Mouse (Mus musculus): ENCODE measurements around the gene Plscr5. TPM values are rescaled to one million over a fixed set of nuclear protein-coding genes. Genes with fewer than 3 reads are reported as not detected.

The Plscr5 gene
- polyA plus RNA-seq, 1 experiment: not detected

GRCm38 (mm10) chr9:92178861-92179469 is 13.8 kb upstream of the Plscr5 start:
- Histone ChIP-seq H3K27me3 (ENCODE audit: control insufficient read depth, insufficient read depth, insufficient read length) (no peaks in the 10 kb centered on the region), H3K36me3 (ENCODE audit: control insufficient read depth, insufficient read depth) (no peaks in the 10 kb centered on the region), H3K79me3 (ENCODE audit: low read depth) (no peaks in the 10 kb centered on the region), H3K79me2 (ENCODE audit: control insufficient read depth, insufficient read depth) (no peaks in the 10 kb centered on the region), H3K4me3 (ENCODE audit: insufficient read depth, poor library complexity, severe bottlenecking) (no peak overlapping the region), H3ac (ENCODE audit: control insufficient read depth, insufficient read length, low read depth) (no peak overlapping the region)
- TF ChIP-seq FOSL1 (IDR thresholded peaks at IDR 0.05; ENCODE audit: insufficient read depth, low read length, poor library complexity, severe bottlenecking) (no peak), MYOG (IDR thresholded peaks at IDR 0.05; ENCODE audit: control insufficient read depth, extremely low read depth, insufficient read length) (no peak), USF1 (IDR thresholded peaks at IDR 0.05; ENCODE audit: low read depth) (no peak), MAX (IDR thresholded peaks at IDR 0.05) (no peak), CTCF (IDR thresholded peaks at IDR 0.05; ENCODE audit: control insufficient read depth, insufficient read depth, insufficient read length) (no peak), CEBPB (IDR thresholded peaks at IDR 0.05; ENCODE audit: low read depth) (no peak)

- no peak for TF ChIP-seq MYOG (IDR thresholded peaks at IDR 0.05; ENCODE audit: control insufficient read depth, extremely low read depth, insufficient read length)
- TF ChIP-seq USF1 (IDR thresholded peaks at IDR 0.05; ENCODE audit: low read depth): peak; percentile 77
- no peaks in the 10 kb centered on the region for H3K79me2 ChIP-seq (ENCODE audit: control insufficient read depth, insufficient read depth)
- no peaks in the 10 kb centered on the region for H3K36me3 ChIP-seq (ENCODE audit: control insufficient read depth, insufficient read depth)
- H3ac ChIP-seq (ENCODE audit: control insufficient read depth, insufficient read length, low read depth): no peak overlapping the region
- H3K27me3 ChIP-seq (ENCODE audit: control insufficient read depth, insufficient read depth, insufficient read length): no peaks in the 10 kb centered on the region
- H3K4me3 ChIP-seq (ENCODE audit: insufficient read depth, poor library complexity, severe bottlenecking): no peak overlapping the region
- H3K79me3 ChIP-seq (ENCODE audit: low read depth): no peaks in the 10 kb centered on the region
Measured at GRCm38 (mm10) chr9:92191295-92191694, 1.4 kb upstream of the Plscr5 start.

GRCm38 (mm10) chr9:92198408-92198807 is 5.7 kb downstream of the Plscr5 start:
- no peak overlapping the region for H3ac ChIP-seq (ENCODE audit: control insufficient read depth, insufficient read length, low read depth)
- no peaks in the 10 kb centered on the region for H3K79me3 ChIP-seq (ENCODE audit: low read depth)
- H3K79me2 ChIP-seq (ENCODE audit: control insufficient read depth, insufficient read depth): no peaks in the 10 kb centered on the region
- no peaks in the 10 kb centered on the region for H3K36me3 ChIP-seq (ENCODE audit: control insufficient read depth, insufficient read depth)
- TF ChIP-seq CEBPB (IDR thresholded peaks at IDR 0.05; ENCODE audit: low read depth) (no peak), MYOG (IDR thresholded peaks at IDR 0.05; ENCODE audit: control insufficient read depth, extremely low read depth, insufficient read length) (no peak), MAX (IDR thresholded peaks at IDR 0.05) (no peak), MYOD1 (IDR thresholded peaks at IDR 0.05; ENCODE audit: control insufficient read depth, insufficient read length, low read depth) (no peak), FOSL1 (IDR thresholded peaks at IDR 0.05; ENCODE audit: insufficient read depth, low read length, poor library complexity, severe bottlenecking) (no peak), CTCF (IDR thresholded peaks at IDR 0.05; ENCODE audit: control insufficient read depth, insufficient read depth, insufficient read length) (no peak), USF1 (IDR thresholded peaks at IDR 0.05; ENCODE audit: low read depth) (no peak)
- no peaks in the 10 kb centered on the region for H3K27me3 ChIP-seq (ENCODE audit: control insufficient read depth, insufficient read depth, insufficient read length)
- no peak overlapping the region for H3K4me3 ChIP-seq (ENCODE audit: insufficient read depth, poor library complexity, severe bottlenecking)

GRCm38 (mm10) chr9:92199564-92199963 is 6.8 kb downstream of the Plscr5 start:
- H3K79me3 ChIP-seq (ENCODE audit: low read depth): no peaks in the 10 kb centered on the region
- no peaks in the 10 kb centered on the region for H3K36me3 ChIP-seq (ENCODE audit: control insufficient read depth, insufficient read depth)
- no peaks in the 10 kb centered on the region for H3K79me2 ChIP-seq (ENCODE audit: control insufficient read depth, insufficient read depth)
- no peaks in the 10 kb centered on the region for H3K27me3 ChIP-seq (ENCODE audit: control insufficient read depth, insufficient read depth, insufficient read length)
- H3K4me3 ChIP-seq (ENCODE audit: insufficient read depth, poor library complexity, severe bottlenecking): no peak overlapping the region
- TF ChIP-seq MYOD1 (IDR thresholded peaks at IDR 0.05; ENCODE audit: control insufficient read depth, insufficient read length, low read depth) (no peak), MAX (IDR thresholded peaks at IDR 0.05) (no peak), MYOG (IDR thresholded peaks at IDR 0.05; ENCODE audit: control insufficient read depth, extremely low read depth, insufficient read length) (no peak), USF1 (IDR thresholded peaks at IDR 0.05; ENCODE audit: low read depth) (no peak), CEBPB (IDR thresholded peaks at IDR 0.05; ENCODE audit: low read depth) (no peak)
- no peak overlapping the region for H3ac ChIP-seq (ENCODE audit: control insufficient read depth, insufficient read length, low read depth)

GRCm38 (mm10) chr9:92204397-92204796 is 11.7 kb downstream of the Plscr5 start:
- Histone ChIP-seq H3K4me3 (ENCODE audit: insufficient read depth, poor library complexity, severe bottlenecking) (no peak overlapping the region), H3K79me3 (ENCODE audit: low read depth) (no peaks in the 10 kb centered on the region), H3K79me2 (ENCODE audit: control insufficient read depth, insufficient read depth) (no peaks in the 10 kb centered on the region), H3K27me3 (ENCODE audit: control insufficient read depth, insufficient read depth, insufficient read length) (no peaks in the 10 kb centered on the region), H3K36me3 (ENCODE audit: control insufficient read depth, insufficient read depth) (no peaks in the 10 kb centered on the region), H3ac (ENCODE audit: control insufficient read depth, insufficient read length, low read depth) (no peak overlapping the region)
- TF ChIP-seq FOSL1 (IDR thresholded peaks at IDR 0.05; ENCODE audit: insufficient read depth, low read length, poor library complexity, severe bottlenecking) (no peak), MYOD1 (IDR thresholded peaks at IDR 0.05; ENCODE audit: control insufficient read depth, insufficient read length, low read depth) (no peak), MYOG (IDR thresholded peaks at IDR 0.05; ENCODE audit: control insufficient read depth, extremely low read depth, insufficient read length) (no peak), CTCF (IDR thresholded peaks at IDR 0.05; ENCODE audit: control insufficient read depth, insufficient read depth, insufficient read length) (no peak), CEBPB (IDR thresholded peaks at IDR 0.05; ENCODE audit: low read depth) (no peak), USF1 (IDR thresholded peaks at IDR 0.05; ENCODE audit: low read depth) (no peak), MAX (IDR thresholded peaks at IDR 0.05) (no peak)

GRCm38 (mm10) chr9:92207307-92207706 is 14.6 kb downstream of the Plscr5 start:
- Histone ChIP-seq H3K36me3 (ENCODE audit: control insufficient read depth, insufficient read depth) (no peaks in the 10 kb centered on the region), H3K79me3 (ENCODE audit: low read depth) (no peaks in the 10 kb centered on the region), H3ac (ENCODE audit: control insufficient read depth, insufficient read length, low read depth) (no peak overlapping the region), H3K4me3 (ENCODE audit: insufficient read depth, poor library complexity, severe bottlenecking) (no peak overlapping the region), H3K79me2 (ENCODE audit: control insufficient read depth, insufficient read depth) (no peaks in the 10 kb centered on the region), H3K27me3 (ENCODE audit: control insufficient read depth, insufficient read depth, insufficient read length) (no peaks in the 10 kb centered on the region)
- TF ChIP-seq CTCF (IDR thresholded peaks at IDR 0.05; ENCODE audit: control insufficient read depth, insufficient read depth, insufficient read length) (no peak), FOSL1 (IDR thresholded peaks at IDR 0.05; ENCODE audit: insufficient read depth, low read length, poor library complexity, severe bottlenecking) (no peak), CEBPB (IDR thresholded peaks at IDR 0.05; ENCODE audit: low read depth) (no peak), MAX (IDR thresholded peaks at IDR 0.05) (no peak), MYOD1 (IDR thresholded peaks at IDR 0.05; ENCODE audit: control insufficient read depth, insufficient read length, low read depth) (no peak), USF1 (IDR thresholded peaks at IDR 0.05; ENCODE audit: low read depth) (no peak), MYOG (IDR thresholded peaks at IDR 0.05; ENCODE audit: control insufficient read depth, extremely low read depth, insufficient read length) (no peak)

Data from C2C12 (cell line).